Mouse (Mus musculus) ES-E14 (cell line): ENCODE measurements around the gene Gnmt. TPM values are rescaled to one million over a fixed set of nuclear protein-coding genes. Genes with fewer than 3 reads are reported as not detected.

Source experiments
- DNase-seq: peaks from one replicate; pipeline ENCODE4 v3.0.0-alpha.2; 2013; ENCODE audit warnings: low read depth, low spot score
- H3K27ac ChIP-seq: 2 replicates; pipeline ENCODE4 v1.5.1; 2012; ENCODE audit warnings: low read depth, mild to moderate bottlenecking, low read length, moderate library complexity, mixed read lengths; ENCODE audit not compliant: poor library complexity, insufficient read depth, severe bottlenecking
- H3K36me3 ChIP-seq: 2 replicates; pipeline ENCODE4 v1.6.1; 2012; ENCODE audit warnings: mild to moderate bottlenecking, low read length, moderate library complexity, mixed read lengths; ENCODE audit not compliant: control insufficient read depth, poor library complexity, insufficient read depth, severe bottlenecking
- H3K4me1 ChIP-seq, 2 experiments: fragments of 150-350 bp in 1 of 2; sonication (generic) in 1 of 2; 2 replicates each; pipeline ENCODE4 v1.6.1; 2012; ENCODE audit warnings: low read length in 2 of 2, mild to moderate bottlenecking in 1 of 2, mixed read lengths in 1 of 2; ENCODE audit not compliant: control insufficient read depth in 2 of 2, insufficient read depth in 2 of 2, poor library complexity in 1 of 2
- H3K4me3 ChIP-seq, 2 experiments: fragments of 150-350 bp in 1 of 2; sonication (generic) in 1 of 2; 2 replicates each; pipeline ENCODE4 v1.5.1; 2012; ENCODE audit warnings: low read length in 2 of 2, low read depth in 1 of 2, mild to moderate bottlenecking in 1 of 2, mixed read lengths in 1 of 2; ENCODE audit not compliant: insufficient read depth in 1 of 2, poor library complexity in 1 of 2, severe bottlenecking in 1 of 2
- H3K9ac ChIP-seq: 2 replicates; pipeline ENCODE4 v1.6.1; 2012; ENCODE audit warnings: low read depth, mild to moderate bottlenecking, low read length, mixed read lengths; ENCODE audit not compliant: poor library complexity, insufficient read depth, severe bottlenecking
- H3K9me3 ChIP-seq: fragments of 150-350 bp; sonication (generic); 2 replicates; pipeline ENCODE4 v1.6.1; 2012; ENCODE audit warnings: low read depth, mild to moderate bottlenecking, low read length; ENCODE audit not compliant: control insufficient read depth, insufficient read depth
- CHD2 ChIP-seq: IDR thresholded peaks from 2 replicates; pipeline ENCODE4 v1.6.1; 2014; ENCODE audit warnings: mild to moderate bottlenecking, low read depth, low read length, inconsistent platforms
- HCFC1 ChIP-seq: IDR thresholded peaks from 2 replicates; pipeline ENCODE4 v1.6.1; 2012; ENCODE audit warnings: low read length, inconsistent platforms, borderline replicate concordance; ENCODE audit not compliant: insufficient read depth
- MAFK ChIP-seq: IDR thresholded peaks from 2 replicates; pipeline ENCODE4 v1.6.1; 2014; ENCODE audit warnings: mild to moderate bottlenecking, low read depth, low read length, inconsistent platforms; ENCODE audit not compliant: insufficient read depth
- ZC3H11A ChIP-seq: IDR thresholded peaks from 2 replicates; pipeline ENCODE4 v1.6.1; 2012; ENCODE audit warnings: low read depth, mild to moderate bottlenecking, inconsistent platforms, low read length, borderline replicate concordance
- ZNF384 ChIP-seq: IDR thresholded peaks from 2 replicates; pipeline ENCODE4 v1.6.1; 2012; ENCODE audit warnings: low read depth, low read length, inconsistent platforms
- in situ Hi-C, 2 experiments: fragments of 600-800 bp; cut with MboI; formaldehyde crosslinking; loops; one replicate each; pipeline ENCODE4 v1.15.1; 2025; ENCODE audit warnings: low sequenced_read_pairs in 2 of 2, inconsistent platforms in 1 of 2; ENCODE audit not compliant: unreplicated experiment in 2 of 2
- total RNA-seq: library from RNA; depleted of rRNA; stranded (reverse); fragments of 300-350 nt; gene quantifications from 2 replicates; pipeline ENCODE4 v1.2.3, GENCODE M21; 2012; rRNA removed

Gnmt gene
- total RNA-seq = 1.2 and 4.3 TPM in 2 replicates

DNA sequence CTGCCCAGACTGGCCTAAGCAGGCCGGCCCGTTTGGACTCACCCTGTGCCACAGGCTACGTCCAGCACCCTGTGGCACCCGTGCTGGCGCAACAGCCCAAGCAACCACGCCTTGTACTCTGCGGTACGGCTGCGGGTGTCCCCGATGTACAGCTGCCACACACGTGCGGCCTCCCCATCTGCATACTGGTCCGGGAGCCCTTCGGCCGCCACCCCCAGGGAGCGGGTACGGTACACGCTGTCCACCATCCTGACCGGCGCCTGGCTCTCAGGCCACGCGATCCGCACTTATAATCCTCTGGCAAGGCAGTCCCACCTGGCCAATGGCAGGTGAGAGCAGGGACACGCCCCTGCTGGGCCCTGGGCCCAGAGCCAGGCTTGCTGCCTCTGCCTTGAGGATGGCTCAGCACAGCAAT, at the start of gene Gnmt:
Gnmt (minus strand) TSS at position 265 of the 415 bp plus-strand sequence.
- in situ Hi-C loops = no loop called here
- H3K9me3 ChIP-seq = no peaks in the 10 kb centered on the region
- H3K4me1 ChIP-seq = peaks cover 0 to 2% of the 10 kb centered on the region in 2 experiments; a peak in 2 of 4 replicates
- H3K9ac ChIP-seq = peak within 1 kb of the TSS; percentile 8
- peak within 1 kb of the TSS; percentile 61 to 86 for H3K4me3 ChIP-seq
- DNase-seq = no peak
- H3K27ac ChIP-seq = no peak within 1 kb of the TSS
- TF ChIP-seq HCFC1 (no peak), MAFK (no peak), ZC3H11A (no peak), CHD2 (no peak), ZNF384 (no peak)
- H3K36me3 ChIP-seq = no peaks in the 10 kb centered on the region; the same call in 1 of the 2 replicates

DNA sequence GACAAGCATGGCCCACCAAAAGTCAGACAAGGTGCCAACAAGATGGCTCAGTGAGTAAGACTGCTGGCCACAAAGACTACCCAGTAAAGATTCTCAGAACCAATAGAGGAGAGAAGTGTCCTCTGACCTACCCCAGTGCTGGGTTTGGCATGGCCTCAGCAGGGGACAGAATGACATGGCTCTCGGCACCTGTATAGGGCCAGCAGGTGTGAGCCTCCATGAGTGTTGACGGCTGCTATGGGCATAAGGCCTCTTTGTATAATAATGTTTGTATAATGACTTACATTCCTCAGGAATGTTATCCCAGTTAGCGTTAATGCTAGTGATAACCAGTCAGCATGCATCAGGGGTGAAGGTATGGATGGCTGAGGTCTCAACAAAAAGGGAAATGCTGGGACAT, 47.1 kb upstream of the Gnmt start:
- no peak for DNase-seq
- in situ Hi-C loops = no loop called here
- TF ChIP-seq CHD2 = no peak
- TF ChIP-seq HCFC1 = no peak
- TF ChIP-seq ZNF384 = no peak
- peaks cover 60% of the 10 kb centered on the region for H3K36me3 ChIP-seq
- no peak overlapping the region for H3K9ac ChIP-seq
- H3K4me1 ChIP-seq = peaks cover 4 to 14% of the 10 kb centered on the region in 2 experiments
- no peak overlapping the region for H3K4me3 ChIP-seq
- no peaks in the 10 kb centered on the region for H3K9me3 ChIP-seq
- no peak overlapping the region for H3K27ac ChIP-seq

DNA sequence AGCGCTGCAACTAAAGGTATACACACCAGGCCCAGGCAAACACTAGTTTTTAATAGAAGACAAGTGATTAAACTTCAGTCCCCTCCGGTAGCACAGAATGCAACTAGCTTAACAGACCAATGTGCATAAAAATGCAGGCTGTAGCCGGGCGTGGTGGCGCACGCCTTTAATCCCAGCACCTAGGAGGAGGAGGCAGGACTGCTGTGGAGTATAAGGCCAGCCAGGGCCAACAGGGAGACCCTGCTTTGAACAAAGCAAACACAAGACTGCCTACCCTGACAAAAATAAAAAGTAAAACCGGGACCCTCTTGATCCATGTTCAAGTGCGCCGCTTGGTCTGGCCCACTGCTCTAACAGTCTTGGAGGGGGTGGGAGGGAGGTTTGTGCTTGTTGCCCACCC, 46.1 kb upstream of the Gnmt start:
- no peak for TF ChIP-seq MAFK
- no peak for TF ChIP-seq ZC3H11A
- TF ChIP-seq CHD2 = no peak
- TF ChIP-seq ZNF384 = no peak
- no peak for TF ChIP-seq HCFC1
- H3K4me3 ChIP-seq = no peak overlapping the region
- no peak overlapping the region; the same call in 1 of the 2 replicates for H3K27ac ChIP-seq
- in situ Hi-C loops = no loop called here
- H3K9ac ChIP-seq = no peak overlapping the region
- H3K36me3 ChIP-seq = peaks cover 51% of the 10 kb centered on the region
- H3K9me3 ChIP-seq = no peaks in the 10 kb centered on the region
- peaks cover 0 to 14% of the 10 kb centered on the region in 2 experiments; a peak in 3 of 4 replicates for H3K4me1 ChIP-seq
- no peak for DNase-seq

DNA sequence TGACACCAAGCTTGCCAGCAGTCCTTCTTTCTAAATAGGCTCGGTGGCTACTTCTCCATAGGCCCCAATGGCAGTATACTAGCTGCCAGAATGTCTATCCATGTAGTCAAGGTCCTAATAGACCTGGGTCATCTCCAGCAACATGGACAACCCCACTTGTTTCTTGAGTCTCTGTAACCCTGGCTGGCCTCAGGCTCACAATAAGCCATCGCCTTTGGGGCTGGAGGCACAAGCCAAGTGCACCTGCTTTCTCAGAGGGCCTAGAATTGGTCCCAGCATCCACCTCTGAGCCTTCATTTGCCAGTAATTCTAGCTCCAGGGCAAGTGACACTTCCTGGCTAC, 45.1 kb upstream of the Gnmt start:
- DNase-seq = no peak
- peaks cover 42% of the 10 kb centered on the region for H3K36me3 ChIP-seq
- H3K9ac ChIP-seq = no peak overlapping the region
- H3K4me1 ChIP-seq = peaks cover 0 to 9% of the 10 kb centered on the region in 2 experiments; a peak in 3 of 4 replicates
- TF ChIP-seq ZNF384 = no peak
- TF ChIP-seq MAFK = no peak
- no peak for TF ChIP-seq HCFC1
- no peak for TF ChIP-seq ZC3H11A
- TF ChIP-seq CHD2 = no peak
- no peak overlapping the region for H3K27ac ChIP-seq
- no peak overlapping the region for H3K4me3 ChIP-seq
- H3K9me3 ChIP-seq = no peaks in the 10 kb centered on the region
- in situ Hi-C loops = no loop called here
